Mouse (Mus musculus) left cerebral cortex, adult 9 months (tissue): ENCODE data around the gene Hoxa4.

ENCODE experiments used
- DNase-seq, 2 experiments: peaks; one replicate each; pipeline ENCODE4 v3.0.0; 2022; ENCODE audit warnings: low spot score in 2 of 2

The Hoxa4 gene

GRCm38 (mm10) chr6:52190906-52191810, at the start of gene Hoxa4:
TSS of gene Hoxa4 (minus strand) at chr6:52191753.
- DNase-seq, result no peak

GRCm38 (mm10) chr6:52241001-52241621, 49.6 kb upstream of the Hoxa4 start:
- DNase-seq, result no peak

- peak in 1 of 2 experiments; percentile 30 for DNase-seq
These were observed 48.9 kb upstream of the Hoxa4 start, which contains the start of gene Hoxa10 for GRCm38 (mm10) chr6:52240389-52241000. TSS of gene Hoxa10 (minus strand) at chr6:52240854.

GRCm38 (mm10) chr6:52239625-52240388, 48.3 kb upstream of the Hoxa4 start:
- no peak for DNase-seq

- no peak for DNase-seq
These were observed 47.4 kb upstream of the Hoxa4 start for GRCm38 (mm10) chr6:52238976-52239375.

- no peak for DNase-seq
These were observed 46.6 kb upstream of the Hoxa4 start for GRCm38 (mm10) chr6:52238155-52238545.

- DNase-seq, result no peak
These were observed 46.0 kb upstream of the Hoxa4 start for GRCm38 (mm10) chr6:52237346-52238154.

GRCm38 (mm10) chr6:52236806-52237205, 45.3 kb upstream of the Hoxa4 start:
- no peak for DNase-seq

- DNase-seq, result no peak
These were observed 44.3 kb upstream of the Hoxa4 start for GRCm38 (mm10) chr6:52235866-52236265.

GRCm38 (mm10) chr6:52235267-52235666, 43.7 kb upstream of the Hoxa4 start:
- no peak for DNase-seq

GRCm38 (mm10) chr6:52234428-52235140, 43.0 kb upstream of the Hoxa4 start:
- no peak for DNase-seq

GRCm38 (mm10) chr6:52233546-52234427, 42.2 kb upstream of the Hoxa4 start:
- no peak for DNase-seq

- no peak for DNase-seq
These were observed 41.5 kb upstream of the Hoxa4 start for GRCm38 (mm10) chr6:52232984-52233545.

GRCm38 (mm10) chr6:52232568-52232965, 41.0 kb upstream of the Hoxa4 start:
- DNase-seq, result no peak

GRCm38 (mm10) chr6:52231885-52232567, 40.5 kb upstream of the Hoxa4 start:
- no peak for DNase-seq

- DNase-seq, result no peak
These were observed 39.1 kb upstream of the Hoxa4 start, which contains the start of gene Hoxa9 for GRCm38 (mm10) chr6:52230516-52231165. TSS of gene Hoxa9 (minus strand) at chr6:52231089.

- DNase-seq, result no peak
These were observed 38.2 kb upstream of the Hoxa4 start for GRCm38 (mm10) chr6:52229558-52230416.
